Mouse (Mus musculus) embryonic facial prominence, embryonic 12.5 days (tissue): Measurements from ENCODE around the gene Dusp7. TPM values are rescaled to one million over a fixed set of nuclear protein-coding genes. Genes with fewer than 3 reads are reported as not detected.

Experiments
- ATAC-seq: fragments of 200-750 bp; cut with Nextera tagmentation; 2 replicates; pipeline ENCODE4 v1.8.0; 2017; ENCODE audit not compliant: insufficient number of reproducible peaks, insufficient read depth, low FRiP score, low TSS enrichment
- H3K27ac ChIP-seq: fragments of 300-500 bp; sonication (generic); 2 replicates; pipeline ENCODE4 v1.5.1; 2016; ENCODE audit warnings: mild to moderate bottlenecking
- H3K27me3 ChIP-seq: fragments of 300-500 bp; sonication (generic); 2 replicates; pipeline ENCODE4 v1.6.1; 2016; ENCODE audit warnings: mild to moderate bottlenecking, moderate library complexity
- H3K36me3 ChIP-seq: fragments of 300-500 bp; sonication (generic); 2 replicates; pipeline ENCODE4 v1.6.1; 2016; ENCODE audit warnings: mild to moderate bottlenecking
- H3K4me1 ChIP-seq: fragments of 300-500 bp; sonication (generic); 2 replicates; pipeline ENCODE4 v1.6.1; 2016
- H3K4me2 ChIP-seq: fragments of 300-500 bp; sonication (generic); replicated peaks from 2 replicates; pipeline ENCODE4 v1.6.1; 2016; ENCODE audit warnings: mild to moderate bottlenecking, moderate library complexity
- H3K4me3 ChIP-seq: fragments of 300-500 bp; sonication (generic); 2 replicates; pipeline ENCODE4 v1.5.1; 2016; ENCODE audit warnings: mild to moderate bottlenecking
- H3K9ac ChIP-seq: fragments of 300-500 bp; sonication (generic); 2 replicates; pipeline ENCODE4 v1.6.1; 2016; ENCODE audit warnings: mild to moderate bottlenecking, moderate library complexity
- H3K9me3 ChIP-seq: fragments of 300-500 bp; sonication (generic); 2 replicates; pipeline ENCODE4 v1.6.1; 2016; ENCODE audit warnings: mild to moderate bottlenecking, moderate library complexity
- WGBS: fragments of 180-500 bp; shearing (Covaris S2); methylation state at CpG from one replicate; pipeline ENCODE4 v1.1.7; 2016; 5-methylcytosine and 5-hydroxymethylcytosine counted together
- polyA plus RNA-seq: library from polyadenylated mRNA; unstranded; fragments of >200 nt; fragmentation: Nextera tagmentation; extraction: Ambion mirVana; gene quantifications from 2 replicates; pipeline ENCODE4 v1.2.1, GENCODE M21; 2016

Dusp7 gene
- polyA plus RNA-seq, 1 experiment from 2014 or later = 51.1 TPM

GRCm38 (mm10) chr9:106355217-106355974 lies 13.0 kb upstream of the Dusp7 start:
- Histone ChIP-seq H3K4me3 (0 out of 2 replicates have a peak overlapping the region, but pooled peaks have one; percentile 9), H3K4me1 (peaks cover 82% of the 10 kb centered on the region), H3K27ac (peak overlapping the region; percentile 98), H3K4me2 (peak overlapping the region; percentile 32), H3K9ac (peak overlapping the region; percentile 15; the same call in 1 of the 2 replicates), H3K9me3 (no peaks in the 10 kb centered on the region), H3K36me3 (no peaks in the 10 kb centered on the region), H3K27me3 (no peaks in the 10 kb centered on the region)
- WGBS = 44% methylated on average over 10 of the region's 10 CpGs
- no peak for ATAC-seq

GRCm38 (mm10) chr9:106355975-106356286 lies 12.5 kb upstream of the Dusp7 start:
- Histone ChIP-seq H3K27me3 (no peaks in the 10 kb centered on the region), H3K9ac (peak overlapping the region; percentile 10; the same call in 1 of the 2 replicates), H3K27ac (peak overlapping the region; percentile 98)

GRCm38 (mm10) chr9:106356323-106356844 lies 12.0 kb upstream of the Dusp7 start:
- 33% methylated on average over 10 of the region's 10 CpGs for WGBS
- Histone ChIP-seq H3K4me1 (peaks cover 72% of the 10 kb centered on the region), H3K36me3 (no peaks in the 10 kb centered on the region), H3K9ac (peak overlapping the region; percentile 10; the same call in 1 of the 2 replicates), H3K4me3 (peak overlapping the region; percentile 9; the same call in 1 of the 2 replicates), H3K27me3 (no peaks in the 10 kb centered on the region), H3K9me3 (no peaks in the 10 kb centered on the region), H3K4me2 (peak overlapping the region; percentile 32), H3K27ac (peak overlapping the region; percentile 98)
- peak; percentile 93 for ATAC-seq

More at GRCm38 (mm10) chr9:106355975-106356286, 12.5 kb upstream of the Dusp7 start:
- Histone ChIP-seq H3K4me3 (peak overlapping the region; percentile 9; the same call in 1 of the 2 replicates), H3K4me1 (peaks cover 77% of the 10 kb centered on the region), H3K9me3 (no peaks in the 10 kb centered on the region), H3K36me3 (no peaks in the 10 kb centered on the region), H3K4me2 (peak overlapping the region; percentile 32)
- ATAC-seq = no peak

DNA sequence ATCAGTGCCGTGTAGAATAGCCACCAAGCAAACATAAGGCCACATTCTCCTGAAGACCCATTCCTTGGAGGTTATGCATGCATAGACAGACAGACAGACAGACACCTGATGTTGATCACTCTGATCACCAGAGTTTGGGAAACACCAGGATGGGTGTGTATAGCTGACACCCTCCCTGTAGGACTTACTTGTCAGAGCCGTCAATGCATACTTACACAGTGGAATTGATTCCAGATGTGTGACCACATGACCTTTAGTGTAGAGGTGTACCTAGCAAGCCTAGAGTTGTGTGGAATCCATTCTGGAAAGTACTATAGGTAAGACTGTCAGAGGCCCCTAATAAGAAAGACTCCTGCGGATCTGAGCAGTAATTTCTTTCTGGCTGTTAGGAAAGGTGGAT lies 11.3 kb upstream of the Dusp7 start:
- WGBS = 23% methylated on average over 3 of the region's 3 CpGs
- Histone ChIP-seq H3K27ac (peak overlapping the region; percentile 98), H3K9ac (no peak overlapping the region), H3K9me3 (no peaks in the 10 kb centered on the region), H3K4me2 (no peak overlapping the region), H3K36me3 (no peaks in the 10 kb centered on the region), H3K4me3 (no peak overlapping the region), H3K4me1 (peaks cover 65% of the 10 kb centered on the region), H3K27me3 (no peaks in the 10 kb centered on the region)
- ATAC-seq = no peak

- Histone ChIP-seq H3K36me3 (no peaks in the 10 kb centered on the region), H3K4me2 (no peak overlapping the region), H3K9me3 (no peaks in the 10 kb centered on the region), H3K9ac (no peak overlapping the region), H3K27me3 (no peaks in the 10 kb centered on the region), H3K4me3 (no peak overlapping the region), H3K27ac (peak overlapping the region; percentile 98; the same call in 1 of the 2 replicates), H3K4me1 (peaks cover 47% of the 10 kb centered on the region)
- WGBS = 63% methylated on average over 6 of the region's 6 CpGs
- ATAC-seq = no peak
These were observed 9.1 kb upstream of the Dusp7 start for GRCm38 (mm10) chr9:106359297-106359696.

- Histone ChIP-seq H3K36me3 (no peaks in the 10 kb centered on the region), H3K4me1 (peaks cover 40% of the 10 kb centered on the region), H3K4me2 (no peak overlapping the region), H3K9me3 (no peaks in the 10 kb centered on the region), H3K9ac (no peak overlapping the region), H3K27ac (no peak overlapping the region), H3K27me3 (no peaks in the 10 kb centered on the region), H3K4me3 (no peak overlapping the region)
- ATAC-seq = no peak
- WGBS = 84% methylated on average over 6 of the region's 6 CpGs
These were observed 7.3 kb upstream of the Dusp7 start for GRCm38 (mm10) chr9:106361140-106361539.

GRCm38 (mm10) chr9:106365333-106365732 lies 3.1 kb upstream of the Dusp7 start:
- no peak for ATAC-seq
- Histone ChIP-seq H3K4me2 (no peak overlapping the region), H3K9me3 (no peaks in the 10 kb centered on the region), H3K27ac (peak overlapping the region; percentile 99), H3K4me1 (peaks cover 24% of the 10 kb centered on the region), H3K27me3 (no peaks in the 10 kb centered on the region), H3K9ac (no peak overlapping the region), H3K36me3 (no peaks in the 10 kb centered on the region), H3K4me3 (no peak overlapping the region)
- WGBS = 71% methylated on average over 7 of the region's 7 CpGs

DNA sequence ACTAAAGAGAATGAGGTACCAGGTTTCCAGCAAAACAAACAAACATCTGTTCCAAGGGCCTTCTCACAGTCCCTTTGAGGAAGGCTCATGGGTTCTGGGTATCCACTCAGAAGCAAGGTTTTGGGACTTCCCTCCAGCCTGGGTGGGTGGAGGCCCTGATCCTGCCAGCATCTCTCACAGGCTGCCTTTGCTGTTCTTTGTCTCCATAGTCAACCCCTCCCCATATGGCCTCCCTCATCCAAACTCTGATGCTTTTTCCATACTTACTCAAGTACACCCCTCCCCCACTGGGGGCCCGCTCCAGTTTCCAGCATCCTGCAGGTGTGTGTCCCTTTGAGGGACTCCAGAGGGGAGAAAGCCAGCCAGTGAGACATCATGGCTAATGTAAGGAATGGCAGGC lies 2.2 kb upstream of the Dusp7 start:
- no peak for ATAC-seq
- WGBS = 44% methylated on average over 1 of the region's 1 CpGs
- H3K36me3 ChIP-seq = peaks cover 8% of the 10 kb centered on the region
- peaks cover 33% of the 10 kb centered on the region for H3K4me1 ChIP-seq
- no peaks in the 10 kb centered on the region for H3K9me3 ChIP-seq
- H3K4me3 ChIP-seq = no peak overlapping the region
- H3K27ac ChIP-seq = peak overlapping the region; percentile 99; the same call in 1 of the 2 replicates
- H3K4me2 ChIP-seq = 0 out of 2 replicates have a peak overlapping the region, but pooled peaks have one; percentile 88
- H3K9ac ChIP-seq = no peak overlapping the region
- H3K27me3 ChIP-seq = no peaks in the 10 kb centered on the region

GRCm38 (mm10) chr9:106367001-106367400 lies 1.4 kb upstream of the Dusp7 start:
- ATAC-seq = no peak

GRCm38 (mm10) chr9:106367592-106368111 lies 780 bp upstream of the Dusp7 start:
- Histone ChIP-seq H3K9ac (peak overlapping the region; percentile 98), H3K4me1 (peaks cover 48% of the 10 kb centered on the region), H3K9me3 (no peaks in the 10 kb centered on the region), H3K4me3 (peak overlapping the region; percentile 95), H3K4me2 (peak overlapping the region; percentile 88), H3K36me3 (peaks cover 23% of the 10 kb centered on the region), H3K27ac (peak overlapping the region; percentile 99), H3K27me3 (no peaks in the 10 kb centered on the region)
- ATAC-seq = peak; percentile 86
- under 1% methylated on average over 36 of the region's 36 CpGs for WGBS

More at GRCm38 (mm10) chr9:106367001-106367400, 1.4 kb upstream of the Dusp7 start:
- Histone ChIP-seq H3K27ac (peak overlapping the region; percentile 99), H3K27me3 (no peaks in the 10 kb centered on the region), H3K9me3 (no peaks in the 10 kb centered on the region), H3K36me3 (peaks cover 16% of the 10 kb centered on the region), H3K9ac (peak overlapping the region; percentile 54), H3K4me2 (peak overlapping the region; percentile 88), H3K4me3 (peak overlapping the region; percentile 95), H3K4me1 (peaks cover 41% of the 10 kb centered on the region)
- WGBS = 15% methylated on average over 5 of the region's 5 CpGs

DNA sequence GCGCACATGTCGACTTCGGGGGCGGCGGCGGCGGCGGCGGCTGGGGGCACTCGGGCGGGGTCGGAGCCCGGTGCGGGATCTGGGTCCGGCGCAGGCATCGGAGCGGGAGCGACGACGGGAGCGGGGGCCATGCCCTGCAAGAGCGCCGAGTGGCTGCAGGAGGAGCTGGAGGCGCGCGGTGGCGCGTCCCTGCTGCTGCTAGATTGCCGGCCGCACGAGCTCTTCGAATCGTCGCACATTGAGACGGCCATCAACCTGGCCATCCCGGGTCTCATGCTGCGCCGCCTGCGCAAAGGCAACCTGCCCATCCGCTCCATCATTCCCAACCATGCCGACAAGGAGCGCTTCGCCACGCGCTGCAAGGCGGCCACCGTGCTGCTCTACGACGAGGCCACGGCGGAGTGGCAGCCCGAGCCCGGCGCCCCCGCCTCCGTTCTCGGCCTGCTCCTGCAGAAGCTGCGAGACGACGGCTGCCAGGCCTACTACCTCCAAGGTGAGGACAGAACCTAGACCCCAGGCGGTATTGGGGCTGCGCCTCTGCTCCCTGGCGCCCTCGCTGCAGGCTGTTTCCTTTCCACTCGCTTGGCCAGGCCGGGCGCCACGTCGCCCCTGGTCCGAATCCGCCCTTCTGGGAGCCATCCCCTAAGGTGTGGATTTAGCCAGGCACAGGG lies 534 bp downstream of the Dusp7 start:
- ATAC-seq = no peak
- peaks cover 53% of the 10 kb centered on the region for H3K4me1 ChIP-seq
- no peaks in the 10 kb centered on the region for H3K9me3 ChIP-seq

More for the DNA sequence above, 534 bp downstream of the Dusp7 start:
- Histone ChIP-seq H3K4me3 (peak overlapping the region; percentile 95), H3K4me2 (peak overlapping the region; percentile 88), H3K27ac (peak overlapping the region; percentile 99), H3K9ac (peak overlapping the region; percentile 98), H3K36me3 (peaks cover 36% of the 10 kb centered on the region), H3K27me3 (no peaks in the 10 kb centered on the region)
- WGBS = under 1% methylated on average over 62 of the region's 72 CpGs
